Mouse (Mus musculus) CH12.LX (cell line): ENCODE measurements around the gene Prr12.

ENCODE experiments used
- ETS1 ChIP-seq: conservative IDR thresholded peaks from 2 replicates; pipeline ENCODE4 v1.6.1; 2012; ENCODE audit warnings: low read depth, mild to moderate bottlenecking, inconsistent platforms, low read length, improper control_type of control experiment, moderate library complexity
- GABPA ChIP-seq: IDR thresholded peaks from 2 replicates; pipeline ENCODE4 v1.6.1; 2012; ENCODE audit warnings: low read depth, low read length, improper control_type of control experiment, inconsistent platforms; ENCODE audit not compliant: insufficient replicate concordance
- KAT2A ChIP-seq: IDR thresholded peaks from 2 replicates; pipeline ENCODE4 v1.6.1; 2012; ENCODE audit warnings: low read length, improper control_type of control experiment, inconsistent platforms; ENCODE audit not compliant: insufficient replicate concordance
- MAFK ChIP-seq: IDR thresholded peaks from 2 replicates; pipeline ENCODE4 v1.6.1; 2011; ENCODE audit warnings: low read length, improper control_type of control experiment; ENCODE audit not compliant: insufficient replicate concordance
- MAX ChIP-seq: IDR thresholded peaks from 2 replicates; pipeline ENCODE4 v1.6.1; 2011; ENCODE audit warnings: low read length, improper control_type of control experiment
- MEF2A ChIP-seq: IDR thresholded peaks from 2 replicates; pipeline ENCODE4 v1.6.1; 2014; ENCODE audit warnings: low read depth, mild to moderate bottlenecking, inconsistent platforms, low read length, improper control_type of control experiment, borderline replicate concordance
- POLR2A ChIP-seq: IDR thresholded peaks from 2 replicates; pipeline ENCODE4 v1.6.1; 2011; ENCODE audit warnings: low read depth, mild to moderate bottlenecking, improper control_type of control experiment, low read length
- ZMIZ1 ChIP-seq: IDR thresholded peaks from 2 replicates; pipeline ENCODE4 v1.6.1; 2012; ENCODE audit warnings: low read depth, mild to moderate bottlenecking, inconsistent platforms, low read length, improper control_type of control experiment

DNA sequence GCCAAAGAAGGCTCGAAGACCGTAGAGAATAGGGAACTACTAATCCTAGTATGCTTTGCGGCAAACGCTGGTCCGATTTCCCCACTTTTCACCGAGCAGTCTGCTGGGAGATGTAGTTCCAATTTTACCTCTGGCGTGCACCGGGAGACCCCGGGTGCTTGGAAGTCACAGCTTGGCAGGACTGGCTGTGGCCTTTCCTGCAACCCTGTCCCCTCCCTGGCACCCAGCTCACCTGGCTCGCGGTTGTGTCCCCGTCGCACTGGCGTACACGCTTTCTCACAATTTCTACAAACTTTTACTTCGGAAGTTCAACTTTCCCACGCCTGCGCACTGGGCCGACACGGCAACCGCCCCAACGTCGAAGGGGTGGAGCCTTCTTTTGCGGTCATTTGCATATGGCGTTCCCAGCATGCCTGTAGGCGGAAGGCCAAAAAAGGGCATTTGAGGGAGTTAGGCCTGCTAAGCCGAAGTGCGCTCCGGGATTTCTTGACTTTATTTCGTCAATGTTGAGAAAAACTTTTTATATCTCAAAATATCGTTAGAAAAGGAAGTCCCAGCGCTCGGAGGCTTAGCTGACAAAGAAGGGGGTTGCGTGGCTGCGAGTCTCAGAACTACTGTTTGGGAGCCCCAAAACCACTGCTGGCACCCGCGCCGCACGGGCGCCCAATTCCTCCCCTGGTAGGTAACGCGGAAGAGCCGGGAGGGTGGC lies 55.3 kb downstream of the Prr12 start, which contains the start of gene Irf3:
- TF ChIP-seq GABPA (peak; percentile 49; the same call in 1 of the 2 replicates), MAX (no peak), ZMIZ1 (peak; percentile 48; the same call in 1 of the 2 replicates), POLR2A (peak; percentile 82), MEF2A (no peak), MAFK (no peak), ETS1 (no peak), KAT2A (peak; percentile 83; the same call in 1 of the 2 replicates)
